Mouse (Mus musculus): ENCODE measurements around the gene Il5. TPM values are rescaled to one million over a fixed set of nuclear protein-coding genes. Genes with fewer than 3 reads are reported as not detected.

Gene Il5
- total RNA-seq (2021), result not detected
- long read RNA-seq, experiment 1, result 0 reads
- long read RNA-seq, experiment 2, result 0 reads

DNA sequence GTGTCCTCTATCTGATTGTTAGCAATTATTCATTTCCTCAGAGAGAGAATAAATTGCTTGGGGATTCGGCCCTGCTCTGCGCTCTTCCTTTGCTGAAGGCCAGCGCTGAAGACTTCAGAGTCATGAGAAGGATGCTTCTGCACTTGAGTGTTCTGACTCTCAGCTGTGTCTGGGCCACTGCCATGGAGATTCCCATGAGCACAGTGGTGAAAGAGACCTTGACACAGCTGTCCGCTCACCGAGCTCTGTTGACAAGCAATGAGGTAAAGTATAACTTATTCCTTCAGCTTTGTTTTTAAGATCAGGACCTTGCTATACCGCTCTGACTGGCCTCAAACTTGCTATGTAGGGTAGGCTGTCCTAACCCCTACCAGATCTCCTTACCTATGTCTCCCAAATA, at the start of gene Il5:
TSS of gene Il5 (plus strand) at position 80 of the 400 bp plus-strand sequence.
- intact Hi-C loops (cut with DNase I), result no loop called here
- no peak for DNase-seq (ENCODE audit: low spot score in 2 of 2)

DNA sequence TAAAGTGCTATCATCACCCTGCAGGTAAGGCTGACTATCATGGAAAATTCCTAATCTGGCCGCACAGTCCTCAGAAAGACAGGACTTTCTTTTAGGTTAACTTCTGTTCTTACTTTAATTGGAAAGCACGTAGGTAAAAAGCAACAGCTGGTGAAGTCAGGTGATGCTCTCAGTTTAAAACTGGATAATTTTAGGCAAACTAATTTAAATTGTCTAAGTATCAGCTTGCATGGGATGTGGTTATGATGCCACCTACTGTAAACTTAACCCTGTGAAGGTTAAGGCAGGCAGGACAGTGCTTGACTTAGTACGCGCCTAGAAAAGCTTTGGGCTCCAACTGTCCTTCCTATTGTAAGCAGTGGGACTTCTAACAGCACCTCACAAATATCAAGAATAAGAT, 49.2 kb upstream of the Il5 start:
- no peak for DNase-seq (ENCODE audit: low spot score in 2 of 2)
- intact Hi-C loops (cut with DNase I), result no loop called here

- no peak for DNase-seq (ENCODE audit: low spot score in 2 of 2)
- intact Hi-C loops (cut with DNase I), result no loop called here
Observed at GRCm38 (mm10) chr11:53680141-53680540, 40.5 kb upstream of the Il5 start.

DNA sequence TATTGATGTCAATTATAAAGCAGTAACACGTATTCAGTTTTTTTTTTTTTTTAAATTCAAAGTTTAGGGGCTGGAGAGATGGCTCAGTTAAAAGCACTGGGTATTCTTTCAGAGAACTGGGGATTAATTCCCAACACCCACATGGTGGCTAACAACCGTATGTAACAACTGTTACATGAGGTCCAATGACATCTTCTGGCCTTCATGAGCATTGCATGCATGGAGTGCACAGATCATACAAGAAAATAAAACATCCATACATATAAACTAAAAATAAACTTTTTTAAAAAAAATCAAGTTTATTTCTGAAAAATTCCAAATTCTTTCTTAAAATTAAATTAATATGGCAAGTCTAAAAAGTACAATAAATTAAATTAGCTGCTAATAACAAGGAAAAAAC, 38.9 kb upstream of the Il5 start:
- intact Hi-C loops (cut with DNase I), result no loop called here
- DNase-seq (ENCODE audit: low spot score in 2 of 2), result no peak

GRCm38 (mm10) chr11:53682170-53682569, 38.4 kb upstream of the Il5 start:
- no peak for DNase-seq (ENCODE audit: low spot score in 2 of 2)
- intact Hi-C loops (cut with DNase I), result no loop called here

- no peak for DNase-seq (ENCODE audit: low spot score in 2 of 2)
- intact Hi-C loops (cut with DNase I), result no loop called here
Observed at GRCm38 (mm10) chr11:53682994-53683530, 37.5 kb upstream of the Il5 start.

DNA sequence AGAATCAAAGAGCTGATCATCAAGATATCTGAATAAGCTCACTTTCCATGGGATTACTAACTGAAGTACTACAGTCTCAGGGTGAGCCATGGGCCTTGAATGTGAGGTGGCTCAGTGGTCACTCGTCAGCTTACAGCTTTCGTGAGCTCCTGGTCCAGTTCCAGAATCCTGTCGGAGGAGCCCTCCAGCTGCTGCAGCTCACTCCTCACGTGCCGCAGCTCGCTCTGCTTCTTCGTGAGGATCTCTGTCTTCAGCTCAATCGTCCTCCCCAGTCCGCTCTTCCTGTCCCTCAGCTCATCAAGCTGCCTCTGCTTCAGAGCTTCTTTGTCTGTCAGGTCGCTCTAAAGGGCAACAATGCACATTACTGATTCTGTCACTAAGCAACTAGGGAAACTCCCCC, 28.6 kb upstream of the Il5 start:
- intact Hi-C loops (cut with DNase I), result no loop called here
- DNase-seq (ENCODE audit: low spot score in 2 of 2), result peak in 1 of 2 experiments; percentile 7

DNA sequence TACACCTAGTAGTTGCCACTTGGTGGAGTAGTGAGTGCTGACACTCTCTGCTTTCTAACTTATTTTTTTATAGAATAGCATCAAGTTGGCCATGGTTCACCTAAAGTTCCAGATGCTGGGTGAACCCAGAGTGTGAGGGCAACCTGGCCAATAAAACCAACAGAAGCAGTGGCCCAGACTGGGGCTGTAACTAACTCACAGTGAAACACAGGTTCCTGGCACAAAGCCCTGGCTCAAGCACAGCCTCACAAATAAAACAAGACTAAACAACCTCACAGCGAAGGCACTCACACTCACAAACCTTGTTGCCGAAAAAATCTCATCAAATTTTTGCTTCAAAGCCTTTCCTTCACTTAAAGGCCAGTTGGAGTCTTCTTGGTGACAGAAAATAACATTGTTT, 22.1 kb upstream of the Il5 start:
- intact Hi-C loops (cut with DNase I), result no loop called here

DNA sequence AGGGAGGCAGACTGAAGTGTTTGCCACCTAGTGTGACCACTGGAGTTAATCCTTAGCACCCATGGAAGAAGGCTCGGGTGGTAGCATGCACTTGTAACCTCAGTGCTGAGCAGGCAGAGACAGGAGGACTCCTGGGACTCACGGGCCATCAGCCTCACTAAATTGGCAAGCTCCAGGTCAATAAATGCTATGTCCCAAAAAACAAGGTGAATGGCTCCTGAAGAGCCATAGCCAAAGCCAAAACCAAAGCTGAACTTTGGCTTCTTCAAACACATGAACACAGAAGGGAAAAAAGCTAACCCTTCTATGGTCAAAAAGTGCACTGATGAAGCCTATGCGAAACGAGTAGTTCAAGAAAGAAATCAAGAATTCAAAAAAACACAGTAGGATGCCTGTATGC, 21.2 kb upstream of the Il5 start:
- intact Hi-C loops (cut with DNase I), result no loop called here
- DNase-seq (ENCODE audit: low spot score in 2 of 2), result no peak

More for the DNA sequence above, 22.1 kb upstream of the Il5 start:
- DNase-seq (ENCODE audit: low spot score in 2 of 2), result no peak

DNA sequence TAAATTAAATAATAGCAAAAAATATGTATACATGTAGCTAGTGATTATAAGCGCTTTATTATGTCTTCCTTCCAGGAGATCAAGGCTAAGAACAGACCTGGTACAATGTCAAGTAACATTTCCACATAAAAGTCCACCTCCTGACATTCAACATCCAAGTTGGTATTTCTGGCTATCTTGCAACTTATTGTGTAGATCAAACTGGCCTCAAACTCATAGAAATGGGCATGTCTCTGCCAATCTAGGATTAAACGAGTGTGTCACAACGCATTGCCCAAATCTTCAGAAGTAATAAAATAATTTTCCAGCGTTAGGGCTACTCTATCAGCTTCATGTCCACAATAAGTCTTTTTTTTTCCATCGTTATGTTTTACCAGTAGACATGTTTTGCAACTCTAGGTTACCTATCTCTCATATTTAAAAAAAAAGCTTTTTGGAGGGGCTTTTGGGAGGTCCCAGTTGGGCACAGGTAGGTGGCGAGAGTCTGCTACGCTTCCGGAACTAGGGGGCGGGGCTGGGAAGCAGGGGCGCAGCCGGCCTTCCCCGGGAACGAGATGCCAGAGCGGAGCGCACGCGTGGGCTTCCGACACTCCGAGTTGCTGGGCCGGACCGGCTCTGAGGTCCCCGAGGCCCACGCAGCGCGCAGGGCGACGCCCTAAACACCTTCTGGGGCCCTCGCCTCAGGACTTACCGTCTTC, 14.2 kb upstream of the Il5 start:
- peak in 1 of 2 experiments; percentile 14 for DNase-seq (ENCODE audit: low spot score in 2 of 2)
- intact Hi-C loops (cut with DNase I), result no loop called here

- intact Hi-C loops (cut with DNase I), result no loop called here
- peak; percentile 84 to 89 for DNase-seq (ENCODE audit: low spot score in 2 of 2)
Observed at GRCm38 (mm10) chr11:53706934-53707717, 13.5 kb upstream of the Il5 start, which contains the start of gene Rad50. Gene Rad50, minus strand, starts transcription at chr11:53707319.

GRCm38 (mm10) chr11:53707718-53708009, 12.9 kb upstream of the Il5 start:
- intact Hi-C loops (cut with DNase I), result no loop called here

GRCm38 (mm10) chr11:53719701-53720100, 893 bp upstream of the Il5 start:
- DNase-seq (ENCODE audit: low spot score in 2 of 2), result no peak
- intact Hi-C loops (cut with DNase I), result no loop called here

More at GRCm38 (mm10) chr11:53707718-53708009, 12.9 kb upstream of the Il5 start:
- no peak for DNase-seq (ENCODE audit: low spot score in 2 of 2)

DNA sequence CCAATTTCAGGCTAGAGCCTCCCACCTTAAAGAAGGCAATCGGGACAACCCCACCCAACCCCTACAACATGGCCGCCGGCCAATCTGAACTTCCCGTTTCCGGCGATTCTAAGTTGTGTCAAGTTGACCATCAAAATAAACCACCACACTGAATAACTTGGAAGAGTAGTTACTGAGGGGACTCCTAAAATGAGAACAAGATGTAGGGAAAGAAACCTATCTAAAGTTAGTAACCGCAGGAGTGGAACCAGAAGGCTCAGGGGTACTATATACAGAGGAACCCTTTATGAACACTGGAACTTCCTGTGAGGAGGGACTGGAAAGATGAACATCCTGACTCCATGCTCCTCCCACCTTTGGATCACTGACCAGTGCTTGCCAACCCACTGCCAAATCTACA, 10.9 kb downstream of the Il5 start:
- no peak for DNase-seq (ENCODE audit: low spot score in 2 of 2)
- intact Hi-C loops (cut with DNase I), result no loop called here

GRCm38 (mm10) chr11:53732244-53732643, 11.7 kb downstream of the Il5 start:
- intact Hi-C loops (cut with DNase I), result no loop called here

DNA sequence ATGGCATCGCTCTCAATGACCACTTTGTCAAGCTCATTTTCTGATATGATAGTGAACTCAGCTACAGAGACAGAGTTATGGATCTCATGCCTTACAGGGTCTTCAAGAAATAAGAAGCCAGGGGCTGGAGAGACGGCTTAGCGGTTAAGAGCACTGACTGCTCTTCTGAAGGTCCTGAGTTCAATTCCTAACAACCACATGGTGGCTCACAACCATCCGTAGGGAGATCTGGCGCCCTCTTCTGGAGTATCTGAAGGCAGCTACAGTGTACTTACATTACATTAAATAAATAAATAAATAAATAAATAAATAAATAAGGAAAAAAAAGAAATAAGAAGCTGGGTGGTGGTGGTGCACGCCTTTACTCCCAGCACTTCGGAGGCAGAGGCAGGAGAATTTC, 13.2 kb downstream of the Il5 start:
- no peak for DNase-seq (ENCODE audit: low spot score in 2 of 2)
- intact Hi-C loops (cut with DNase I), result no loop called here

More at GRCm38 (mm10) chr11:53732244-53732643, 11.7 kb downstream of the Il5 start:
- no peak for DNase-seq (ENCODE audit: low spot score in 2 of 2)

- intact Hi-C loops (cut with DNase I), result no loop called here
- DNase-seq (ENCODE audit: low spot score in 2 of 2), result no peak
Observed at GRCm38 (mm10) chr11:53734431-53734830, 13.8 kb downstream of the Il5 start.

DNA sequence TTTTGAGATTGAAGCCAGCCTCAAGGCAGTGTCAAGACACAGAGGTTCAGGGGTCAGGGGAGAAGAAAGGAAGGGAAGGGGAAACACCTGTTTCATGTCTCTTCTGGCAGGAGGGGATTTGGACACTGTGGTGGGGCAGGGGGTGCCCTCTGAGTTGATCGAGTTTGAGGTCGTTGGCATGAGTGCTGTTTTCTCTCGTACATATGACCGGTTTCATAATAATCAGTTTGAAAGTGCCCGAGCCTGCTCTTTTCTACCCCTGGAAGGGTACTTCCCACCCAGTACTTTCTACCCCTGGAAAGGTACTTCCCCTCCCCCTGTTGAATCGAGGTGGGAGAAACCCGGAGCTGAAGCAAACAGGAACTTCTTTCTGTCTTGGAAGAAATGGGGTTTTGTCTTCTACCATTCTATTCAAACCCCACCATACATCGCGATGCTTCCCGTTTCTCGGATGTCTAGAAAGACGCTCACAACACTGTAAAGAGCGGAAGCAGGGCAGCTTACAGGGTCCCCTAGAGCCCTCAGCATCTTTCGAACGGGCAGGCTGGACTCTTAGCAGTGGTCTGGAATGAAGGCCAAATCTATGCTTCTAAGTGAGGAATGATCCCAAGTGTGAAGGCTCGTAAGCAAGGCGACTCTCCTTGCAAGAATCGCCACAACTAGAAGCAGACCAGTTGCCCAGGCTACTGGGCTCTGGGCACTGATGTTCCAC, 14.5 kb downstream of the Il5 start:
- intact Hi-C loops (cut with DNase I), result loop anchor here (5.0 kb wide), 2 partner anchors 117 to 268 kb away; no protein-coding TSS in a partner anchor
- DNase-seq (ENCODE audit: low spot score in 2 of 2), result no peak

GRCm38 (mm10) chr11:53735682-53736245, 15.2 kb downstream of the Il5 start:
- intact Hi-C loops (cut with DNase I), result loop anchor here (5.0 kb wide), 2 partner anchors 117 to 268 kb away; no protein-coding TSS in a partner anchor
- DNase-seq (ENCODE audit: low spot score in 2 of 2), result peak; percentile 63 to 68
